Mouse (Mus musculus) midbrain, postnatal 0 days (tissue): ENCODE results near the gene Sycp2. TPM values are rescaled to one million over a fixed set of nuclear protein-coding genes. Genes with fewer than 3 reads are reported as not detected.

Source experiments
- ATAC-seq: fragments of 200-750 bp; cut with Nextera tagmentation; 2 replicates; pipeline ENCODE4 v1.8.0; 2017; ENCODE audit warnings: moderate number of reproducible peaks, mild to moderate bottlenecking, moderate TSS enrichment, moderate library complexity; ENCODE audit not compliant: low FRiP score
- DNase-seq: peaks from one replicate; pipeline ENCODE4 v3.0.0-alpha.2; 2015; ENCODE audit warnings: low spot score
- H3K27ac ChIP-seq: fragments of 300-500 bp; sonication (generic); 2 replicates; pipeline ENCODE4 v1.5.1; 2014; ENCODE audit warnings: low read depth, mild to moderate bottlenecking, low read length, mixed read lengths
- H3K27me3 ChIP-seq: fragments of 300-500 bp; sonication (generic); 2 replicates; pipeline ENCODE4 v1.6.1; 2014; ENCODE audit warnings: low read length, control low read depth, mixed read lengths; ENCODE audit not compliant: insufficient read depth
- H3K36me3 ChIP-seq: fragments of 300-500 bp; sonication (generic); 2 replicates; pipeline ENCODE4 v1.6.1; 2014; ENCODE audit warnings: low read length, control low read depth, mixed read lengths; ENCODE audit not compliant: insufficient read depth
- H3K4me1 ChIP-seq: fragments of 300-500 bp; sonication (generic); 2 replicates; pipeline ENCODE4 v1.6.1; 2014; ENCODE audit warnings: mild to moderate bottlenecking, control low read depth, antibody characterized with exemption, low read length, mixed read lengths; ENCODE audit not compliant: insufficient read depth
- H3K4me2 ChIP-seq: fragments of 300-500 bp; sonication (generic); 2 replicates; pipeline ENCODE4 v1.6.1; 2014; ENCODE audit warnings: low read depth, mild to moderate bottlenecking, low read length, mixed read lengths; ENCODE audit not compliant: poor library complexity, severe bottlenecking
- H3K4me3 ChIP-seq: fragments of 300-500 bp; sonication (generic); 2 replicates; pipeline ENCODE4 v1.5.1; 2014; ENCODE audit warnings: low read depth, mild to moderate bottlenecking, low read length, moderate library complexity
- H3K9ac ChIP-seq: fragments of 300-500 bp; sonication (generic); replicated peaks from 2 replicates; pipeline ENCODE4 v1.6.1; 2014; ENCODE audit warnings: mild to moderate bottlenecking, low read length, moderate library complexity, mixed read lengths; ENCODE audit not compliant: poor library complexity, severe bottlenecking
- H3K9me3 ChIP-seq: fragments of 300-500 bp; sonication (generic); 2 replicates; pipeline ENCODE4 v1.6.1; 2016; ENCODE audit warnings: low read length, control low read depth
- CTCF ChIP-seq: IDR thresholded peaks from 2 replicates; pipeline ENCODE4 v1.5.1; 2016; ENCODE audit warnings: antibody characterized with exemption, mild to moderate bottlenecking
- WGBS: fragments of 180-500 bp; shearing (Covaris S2); extraction: QIAGEN DNeasy Blood & Tissue Kit; methylation state at CpG from one replicate; pipeline ENCODE4 v1.1.7; 2014; 5-methylcytosine and 5-hydroxymethylcytosine counted together
- polyA plus RNA-seq: library from polyadenylated mRNA; unstranded; fragments of >200 nt; fragmentation: Nextera tagmentation; extraction: Ambion mirVana; gene quantifications from 2 replicates; pipeline ENCODE4 v1.2.1, GENCODE M21; 2015
- total RNA-seq: library from RNA; depleted of rRNA; stranded (reverse); fragments of >200 nt; gene quantifications from 2 replicates; pipeline ENCODE4 v1.2.3, GENCODE M21; 2014

The Sycp2 gene
- total and polyA plus RNA-seq, 2 experiments from 2014 or later, result 0.44 TPM

GRCm38 (mm10) chr2:178416970-178417369, 9.5 kb upstream of the Sycp2 start:
- H3K36me3 ChIP-seq, result peaks cover 7% of the 10 kb centered on the region; the same call in 1 of the 2 replicates
- DNase-seq (no peak), ATAC-seq (no peak)
- no peak overlapping the region for H3K27ac ChIP-seq
- no peaks in the 10 kb centered on the region for H3K9me3 ChIP-seq
- H3K9ac ChIP-seq, result no peak overlapping the region
- no peak for TF ChIP-seq CTCF
- H3K4me2 ChIP-seq, result no peak overlapping the region
- peaks cover 11% of the 10 kb centered on the region; the same call in 1 of the 2 replicates for H3K4me1 ChIP-seq
- 0 out of 2 replicates have a peak, but pooled peaks cover 4% of the 10 kb centered on the region for H3K27me3 ChIP-seq
- 74% methylated on average over 4 of the region's 4 CpGs for WGBS
- no peak overlapping the region for H3K4me3 ChIP-seq

GRCm38 (mm10) chr2:178416427-178416826, 8.9 kb upstream of the Sycp2 start:
- Histone ChIP-seq H3K27me3 (0 out of 2 replicates have a peak, but pooled peaks cover 4% of the 10 kb centered on the region), H3K4me2 (no peak overlapping the region), H3K9ac (no peak overlapping the region), H3K4me1 (peaks cover 11% of the 10 kb centered on the region; the same call in 1 of the 2 replicates), H3K9me3 (no peaks in the 10 kb centered on the region), H3K27ac (no peak overlapping the region), H3K36me3 (peaks cover 7% of the 10 kb centered on the region; the same call in 1 of the 2 replicates), H3K4me3 (no peak overlapping the region)
- DNase-seq (no peak), ATAC-seq (no peak)
- TF ChIP-seq CTCF, result no peak
- 83% methylated on average over 13 of the region's 13 CpGs for WGBS

GRCm38 (mm10) chr2:178415150-178415448, 7.6 kb upstream of the Sycp2 start:
- H3K4me3 ChIP-seq, result peak overlapping the region; percentile 68
- DNase-seq (peak; percentile 84), ATAC-seq (peak; percentile 53)
- H3K36me3 ChIP-seq, result peaks cover 7% of the 10 kb centered on the region; the same call in 1 of the 2 replicates
- H3K27me3 ChIP-seq, result 0 out of 2 replicates have a peak, but pooled peaks cover 4% of the 10 kb centered on the region
- no peaks in the 10 kb centered on the region for H3K9me3 ChIP-seq
- 0 out of 2 replicates have a peak, but pooled peaks have one; percentile 5 for TF ChIP-seq CTCF
- peak overlapping the region; percentile 99 for H3K4me2 ChIP-seq
- H3K4me1 ChIP-seq, result peaks cover 11% of the 10 kb centered on the region; the same call in 1 of the 2 replicates
- WGBS, result 24% methylated on average over 3 of the region's 3 CpGs
- H3K27ac ChIP-seq, result peak overlapping the region; percentile 74
- H3K9ac ChIP-seq, result peak overlapping the region; percentile 67

- H3K27me3 ChIP-seq, result 0 out of 2 replicates have a peak, but pooled peaks cover 4% of the 10 kb centered on the region
- H3K27ac ChIP-seq, result peak within 1 kb of the TSS; percentile 74
- DNase-seq (peak; percentile 57), ATAC-seq (peak; percentile 82)
- no peaks in the 10 kb centered on the region for H3K9me3 ChIP-seq
- H3K9ac ChIP-seq, result peak within 1 kb of the TSS; percentile 67
- H3K4me1 ChIP-seq, result peaks cover 11% of the 10 kb centered on the region; the same call in 1 of the 2 replicates
- H3K4me3 ChIP-seq, result peak within 1 kb of the TSS; percentile 68
- peak; percentile 30 for TF ChIP-seq CTCF
- H3K4me2 ChIP-seq, result peak within 1 kb of the TSS; percentile 99
- under 1% methylated on average over 53 of the region's 74 CpGs for WGBS
- H3K36me3 ChIP-seq, result peaks cover 7% of the 10 kb centered on the region; the same call in 1 of the 2 replicates
Observed at GRCm38 (mm10) chr2:178414261-178415149, 7.0 kb upstream of the Sycp2 start, which contains the start of the genes Ppp1r3d and Fam217b. TSS of gene Ppp1r3d (minus strand) at chr2:178414472. TSS of gene Fam217b (plus strand) at chr2:178414524.

- no peaks in the 10 kb centered on the region for H3K9me3 ChIP-seq
- peak overlapping the region; percentile 74; the same call in 1 of the 2 replicates for H3K27ac ChIP-seq
- H3K4me2 ChIP-seq, result peak overlapping the region; percentile 99
- no peak for TF ChIP-seq CTCF
- H3K4me3 ChIP-seq, result peak overlapping the region; percentile 68
- H3K27me3 ChIP-seq, result 0 out of 2 replicates have a peak, but pooled peaks cover 4% of the 10 kb centered on the region
- ATAC-seq (peak; percentile 17), DNase-seq (peak; percentile 38)
- peaks cover 7% of the 10 kb centered on the region; the same call in 1 of the 2 replicates for H3K36me3 ChIP-seq
- peak overlapping the region; percentile 67 for H3K9ac ChIP-seq
- peaks cover 11% of the 10 kb centered on the region; the same call in 1 of the 2 replicates for H3K4me1 ChIP-seq
- WGBS, result 18% methylated on average over 71 of the region's 75 CpGs
Observed at GRCm38 (mm10) chr2:178413481-178414260, 6.2 kb upstream of the Sycp2 start.
